Mouse (Mus musculus): ENCODE results near the gene Klhl7.

DNA sequence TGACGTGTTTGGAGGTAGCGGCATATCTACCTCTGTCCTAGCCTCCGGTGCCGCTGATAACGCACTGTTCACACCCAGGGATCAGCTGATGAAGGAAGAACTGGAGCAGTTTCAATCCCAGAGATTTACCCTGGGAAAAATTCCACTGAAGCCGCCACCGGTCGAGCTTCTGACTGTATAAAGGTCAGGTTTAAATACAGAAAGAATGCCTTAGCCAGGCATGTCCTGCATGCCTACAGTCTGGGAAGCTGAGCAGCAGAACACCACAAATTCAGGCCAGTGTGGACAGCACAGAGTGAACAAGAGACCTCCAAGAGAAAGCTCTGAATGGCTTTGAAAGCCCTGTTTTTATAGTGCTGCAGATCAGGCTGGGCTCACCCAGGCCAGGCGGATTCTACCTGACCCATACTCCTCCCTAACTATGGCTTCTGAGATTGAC, 81.9 kb downstream of the Klhl7 start:
- TF ChIP-seq CTCF (IDR thresholded peaks at IDR 0.05; ENCODE audit: low read depth), result no peak
- no peak for TF ChIP-seq EP300 (IDR thresholded peaks at IDR 0.05; ENCODE audit: low read depth)

All from heart, postnatal 0 days (tissue).